Mouse (Mus musculus) testis, postnatal 14 days (tissue): ENCODE results near the gene Cln3.
A peak's percentile ranks its signal among the peaks of the same experiment; 100 is the strongest.

Experiments
- DNase-seq: peaks from one replicate; pipeline ENCODE4 v3.0.0; 2021; ENCODE audit warnings: low spot score

Cln3 gene

DNA sequence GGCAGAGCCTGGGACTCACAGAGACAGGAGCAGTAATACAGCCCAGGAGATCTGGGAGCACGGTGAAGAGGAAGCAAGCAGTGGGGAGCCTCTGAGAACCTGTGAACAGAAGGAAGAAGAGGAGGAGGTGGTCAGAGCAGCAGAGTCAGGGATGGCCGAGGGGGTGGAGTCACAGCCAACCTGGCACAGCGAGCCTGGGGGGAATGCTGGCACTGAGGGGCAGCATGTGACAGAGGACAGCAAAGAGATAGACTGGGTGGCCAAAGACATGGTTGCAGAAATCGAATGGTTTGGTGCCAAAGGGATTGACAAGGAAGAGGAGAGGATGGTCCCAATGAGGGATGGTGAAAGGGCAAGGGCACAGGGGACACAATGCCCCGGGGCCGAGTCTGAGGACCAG, at the start of gene Cln3:
TSS of gene Cln3 (minus strand) at position 101 of the 400 bp plus-strand sequence.
- DNase-seq, result no peak

DNA sequence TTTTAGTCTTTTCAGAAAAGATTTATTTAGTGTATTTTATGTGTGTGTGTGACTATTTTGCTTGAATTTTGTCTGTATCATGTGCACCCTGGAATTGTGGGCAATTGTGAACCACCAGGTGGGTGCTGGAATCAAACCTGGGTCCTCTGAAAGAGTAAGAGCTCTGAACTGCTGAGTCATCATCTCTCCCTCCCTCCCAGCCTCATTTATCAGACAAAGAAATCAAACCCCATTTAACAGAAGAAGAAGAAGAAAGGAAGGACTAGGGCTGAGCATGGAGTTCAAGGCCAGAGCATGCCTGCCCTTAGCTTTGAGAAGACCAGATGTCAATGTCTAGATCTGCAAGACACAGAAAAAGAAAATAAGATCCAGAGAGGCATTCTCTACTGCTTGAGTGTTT, 49.8 kb upstream of the Cln3 start:
- no peak for DNase-seq

DNA sequence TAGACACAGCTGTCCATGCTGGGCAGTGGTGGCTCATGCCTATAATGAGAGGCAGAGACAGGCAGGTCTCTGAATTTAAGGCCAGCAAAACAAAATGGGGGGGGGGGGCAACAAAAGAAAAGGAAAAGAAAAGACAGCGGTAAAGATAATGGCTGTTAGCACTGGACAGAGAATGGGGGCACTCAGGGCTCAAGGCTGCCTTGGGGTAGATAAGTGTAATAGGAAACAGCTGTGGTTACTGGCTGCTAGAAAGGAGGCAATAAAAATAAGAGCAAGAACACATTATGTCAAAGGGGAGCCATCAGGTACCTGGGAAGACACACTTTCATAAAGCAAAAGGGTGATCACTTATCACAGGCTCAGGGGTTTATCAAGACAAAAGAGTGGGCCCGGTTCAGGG, 46.9 kb upstream of the Cln3 start:
- DNase-seq, result no peak

DNA sequence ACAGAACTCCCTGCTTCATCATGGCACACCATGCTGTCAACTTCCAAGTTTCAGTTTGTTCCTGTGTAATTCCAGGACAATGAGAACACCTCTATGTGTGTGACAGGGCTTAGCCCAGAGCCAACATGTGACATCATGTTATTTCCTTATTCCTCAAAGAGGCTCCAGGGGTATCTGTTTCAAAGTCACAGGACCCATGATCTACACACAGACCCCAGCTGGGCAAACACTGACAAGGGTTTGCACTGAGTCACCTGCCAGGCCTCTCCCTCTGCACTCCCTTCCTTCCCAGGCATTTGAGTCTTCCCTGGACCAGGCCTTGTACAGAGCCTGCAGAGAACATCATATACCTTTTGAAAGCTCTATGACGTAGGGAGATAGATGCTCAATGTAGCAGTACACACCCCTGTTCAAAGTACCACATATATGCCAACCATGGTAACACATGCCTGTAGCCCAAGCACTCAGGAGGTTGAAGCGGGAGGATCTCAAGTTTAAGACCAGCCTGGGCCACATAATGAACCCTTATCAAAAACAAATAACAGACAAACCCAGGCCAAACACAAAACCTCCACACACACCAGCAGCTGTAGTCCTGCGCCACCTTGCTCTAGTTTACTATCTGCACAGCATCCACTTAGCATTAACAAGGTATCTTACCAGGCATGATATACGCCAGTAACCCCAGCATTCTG, 45.4 kb upstream of the Cln3 start, which contains the start of gene Nupr1:
TSS of gene Nupr1 (minus strand) at position 38 of the 695 bp plus-strand sequence.
- DNase-seq, result no peak

DNA sequence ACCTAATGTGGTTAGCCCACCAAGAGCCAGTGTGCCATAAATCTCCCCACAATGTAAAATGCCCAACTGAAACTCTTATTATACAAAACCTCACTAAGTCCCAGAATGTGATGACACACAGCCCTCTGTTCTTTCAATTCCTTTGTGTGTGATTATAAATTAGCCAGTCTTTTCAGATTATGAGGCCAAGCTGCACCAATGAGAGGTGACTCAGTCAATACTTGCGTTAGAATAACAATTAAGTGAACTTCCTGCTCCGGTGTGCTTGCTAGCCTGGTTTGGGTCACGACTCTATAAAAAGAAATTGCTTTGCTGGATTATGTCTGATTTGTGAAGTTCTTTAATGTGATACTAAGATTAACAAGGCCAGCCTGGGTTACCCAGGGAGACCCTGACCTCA, 44.3 kb upstream of the Cln3 start:
- no peak for DNase-seq

DNA sequence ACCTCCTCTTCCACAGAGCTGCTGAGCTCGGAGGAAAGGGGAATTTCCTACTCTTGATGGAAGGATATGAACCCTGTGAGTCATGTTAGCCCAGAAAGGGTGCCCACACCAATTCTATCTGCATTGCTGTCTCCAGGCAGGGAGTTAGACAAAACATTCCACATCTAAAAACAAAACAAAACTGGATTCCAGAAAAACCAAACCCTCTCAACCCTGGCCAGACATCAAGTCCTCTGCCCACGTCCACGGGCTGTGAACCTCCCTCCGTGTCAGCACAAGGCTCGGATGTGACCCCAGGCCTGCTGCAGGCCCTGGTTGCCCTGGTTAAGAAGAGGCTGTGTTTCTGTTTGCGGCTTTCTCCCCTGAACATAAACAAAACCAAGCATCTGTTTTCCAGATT, 42.5 kb upstream of the Cln3 start:
- no peak for DNase-seq

DNA sequence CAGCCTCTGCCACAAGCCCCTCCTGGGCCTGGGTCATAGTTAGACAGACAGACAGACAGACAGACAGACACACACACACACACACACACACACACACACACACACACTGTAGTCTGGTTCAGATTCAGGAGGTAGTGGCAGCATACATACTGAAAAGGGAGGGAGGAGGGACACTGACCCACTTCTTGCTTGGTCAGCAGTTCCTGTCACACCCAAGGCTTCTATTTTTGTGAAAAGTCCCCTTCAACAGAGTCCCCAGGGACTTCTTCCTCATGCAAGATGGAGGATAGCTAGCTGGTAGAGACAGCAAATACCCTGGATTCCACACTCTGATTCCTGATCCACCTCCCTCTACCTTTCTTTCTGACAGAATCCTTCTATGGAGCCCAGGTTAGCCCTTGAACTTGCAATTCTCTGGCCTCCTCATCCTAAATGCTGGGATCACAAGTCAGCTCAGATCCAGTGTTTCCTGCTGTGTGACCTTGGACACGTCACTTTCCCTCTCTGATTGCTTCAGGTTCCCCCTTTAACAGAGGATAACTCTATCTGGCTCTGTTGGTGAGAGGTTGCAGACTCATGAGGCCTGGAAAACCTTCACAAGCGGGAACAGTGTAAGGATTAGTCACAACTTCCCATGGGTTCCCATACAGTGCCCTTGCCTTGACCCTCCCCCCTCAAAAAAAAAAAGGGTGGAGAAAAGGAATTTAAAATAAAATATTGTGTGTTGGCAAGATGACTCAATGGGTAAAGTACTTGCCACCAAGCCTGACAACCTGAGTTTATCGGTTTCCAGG, 40.4 kb upstream of the Cln3 start:
- no peak for DNase-seq

DNA sequence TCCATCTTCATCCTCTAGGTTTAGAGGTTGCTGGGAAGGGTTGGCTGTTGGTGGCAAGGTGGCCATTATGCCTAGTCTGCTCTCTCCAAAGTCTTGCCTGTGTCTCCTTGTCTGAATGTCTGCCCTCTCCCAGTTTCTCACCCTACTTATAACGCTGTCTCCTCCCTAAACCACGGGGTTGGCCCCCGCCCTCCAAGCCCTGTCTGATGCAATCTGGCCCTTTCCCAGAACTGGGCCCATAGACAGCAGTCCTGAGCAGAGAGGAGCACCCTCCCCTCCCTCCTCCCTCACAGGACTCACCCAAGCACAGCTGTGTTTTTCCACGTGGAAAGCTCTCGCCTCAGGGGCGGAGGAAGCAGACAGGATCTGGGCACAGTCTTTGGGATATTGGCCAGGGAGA, 39.8 kb upstream of the Cln3 start:
- peak; percentile 72 for DNase-seq

DNA sequence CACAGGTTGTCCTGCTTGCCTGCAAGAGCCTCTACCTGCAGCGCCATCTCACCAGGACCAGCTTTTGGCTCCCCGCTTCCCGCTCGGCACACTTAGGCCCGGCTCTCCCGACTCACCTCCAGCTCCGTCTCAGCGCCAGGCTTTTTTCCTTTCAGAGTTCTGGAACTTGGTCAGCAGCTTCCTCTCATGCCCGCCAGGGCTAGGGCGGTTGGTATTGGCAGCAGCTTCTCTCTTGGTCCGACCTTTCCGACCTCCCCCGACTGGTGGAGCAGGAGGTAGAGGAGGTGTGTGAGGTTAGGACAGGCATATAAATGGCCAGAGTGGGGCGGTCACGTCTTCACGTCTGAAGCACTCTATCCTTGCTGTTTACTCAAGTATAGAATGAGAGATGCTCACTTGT, 39.2 kb upstream of the Cln3 start:
- DNase-seq, result no peak

DNA sequence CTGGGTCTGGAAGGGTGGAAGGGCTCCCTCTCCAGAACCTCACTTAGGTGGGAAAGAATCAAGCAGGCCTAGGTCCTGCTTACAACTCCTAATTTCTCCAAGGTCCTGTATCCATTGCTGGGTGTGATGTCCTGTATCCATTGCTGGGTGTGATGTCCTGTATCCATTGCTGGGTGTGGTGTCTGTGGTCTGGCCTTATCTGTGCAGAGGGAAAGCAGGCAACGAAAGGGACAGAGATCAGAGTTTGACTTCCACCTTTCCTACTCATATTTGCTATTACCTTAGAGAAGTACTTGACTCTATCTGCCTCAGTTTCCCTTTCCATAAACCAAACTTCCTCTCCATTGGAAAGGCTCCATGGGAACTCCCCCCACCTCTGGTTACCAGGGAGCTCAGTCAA, 37.8 kb upstream of the Cln3 start:
- no peak for DNase-seq

DNA sequence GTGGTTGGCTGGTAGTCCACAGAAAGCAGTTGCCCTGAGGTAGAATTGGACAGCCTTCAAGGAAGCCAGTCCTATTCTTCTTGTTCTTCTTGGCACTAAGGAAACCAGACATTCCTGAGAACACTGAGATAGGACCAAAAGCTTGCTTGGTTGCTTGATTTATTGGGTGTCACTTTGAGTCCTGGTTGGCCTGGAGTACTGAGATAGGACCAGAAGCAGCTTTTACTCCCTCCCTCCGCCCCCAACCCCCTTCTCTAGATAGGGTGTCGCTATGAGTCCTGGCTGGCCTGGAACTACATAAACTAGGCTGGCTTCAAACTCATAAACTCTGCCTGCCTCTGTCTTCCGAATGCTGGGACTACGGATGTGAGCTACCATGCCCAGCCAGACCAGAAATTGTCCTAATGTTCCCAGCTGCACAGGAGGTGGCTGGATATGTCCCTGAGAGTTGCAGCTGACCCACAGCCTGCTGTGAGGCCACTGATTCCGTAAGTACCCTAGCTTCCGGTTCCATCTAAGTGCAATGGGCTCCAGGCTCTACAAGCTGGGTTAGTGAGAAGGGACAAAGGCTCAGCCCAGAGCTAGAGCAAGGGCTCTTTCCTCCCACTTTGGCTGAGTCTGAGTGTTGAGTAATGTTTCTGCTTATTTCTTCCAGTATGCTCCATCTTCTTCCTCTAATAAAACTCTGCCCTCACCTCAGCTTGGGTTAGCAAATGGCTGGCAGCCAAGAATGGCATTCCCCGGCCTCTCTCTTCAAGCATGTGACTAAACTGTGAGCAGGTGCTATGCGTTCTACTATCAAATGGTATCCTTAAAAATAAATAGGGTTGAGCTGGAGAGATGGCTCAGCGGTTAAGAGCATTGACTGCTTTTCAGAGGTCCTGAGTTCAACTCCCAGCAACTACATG, 36.1 kb upstream of the Cln3 start:
- no peak for DNase-seq

DNA sequence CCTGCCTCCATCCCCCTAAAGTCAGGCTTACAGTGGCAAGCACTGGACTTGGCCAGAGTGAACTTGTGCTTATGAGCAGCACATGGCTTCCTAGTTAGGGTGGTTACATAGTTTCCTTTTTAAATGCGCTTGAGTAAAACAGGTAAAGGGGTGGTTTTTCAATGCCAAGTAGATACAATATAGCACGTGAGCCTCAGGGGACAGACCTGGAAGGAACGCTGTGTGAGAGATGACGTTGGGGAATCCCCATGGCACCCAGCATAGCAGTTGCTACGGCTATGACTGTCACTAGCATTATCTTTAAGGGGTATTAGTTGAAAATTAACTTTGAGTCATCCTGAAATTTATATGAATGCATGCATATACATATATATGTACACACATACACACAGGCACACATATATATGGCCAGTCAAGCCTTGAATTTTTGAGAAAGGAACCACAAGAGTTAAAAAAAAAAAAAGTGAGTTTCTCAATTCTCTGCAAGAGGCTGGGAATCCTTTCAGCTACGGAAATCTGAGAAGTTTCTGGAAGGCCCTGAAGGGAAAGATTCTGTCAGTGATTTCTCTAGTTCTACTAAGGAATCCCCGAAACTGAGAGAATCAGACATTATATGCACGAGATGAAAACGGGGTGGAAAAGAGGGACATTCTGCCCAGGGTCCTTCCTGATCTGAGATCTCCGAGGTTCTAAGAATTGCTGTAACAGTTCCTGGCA, 34.1 kb upstream of the Cln3 start:
- DNase-seq, result no peak

DNA sequence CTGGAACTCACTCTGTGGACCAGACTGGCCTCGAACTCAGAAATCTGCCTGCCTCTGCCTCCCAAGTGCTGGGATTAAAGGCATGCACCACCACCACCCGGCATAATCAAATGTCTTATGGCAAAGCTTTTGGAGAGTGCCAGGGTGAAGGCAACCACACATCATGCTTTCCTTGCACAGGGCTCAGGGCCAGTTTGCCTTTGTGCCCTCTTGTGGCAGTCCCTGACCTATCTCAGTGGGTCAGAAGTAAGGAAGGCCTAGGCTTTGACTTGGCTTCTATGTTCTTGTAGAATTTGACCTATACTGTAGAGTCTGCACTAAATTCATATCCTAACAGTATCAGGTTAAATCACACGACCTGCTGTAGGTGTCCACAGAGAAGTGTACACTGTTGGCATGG, 31.1 kb upstream of the Cln3 start:
- no peak for DNase-seq

DNA sequence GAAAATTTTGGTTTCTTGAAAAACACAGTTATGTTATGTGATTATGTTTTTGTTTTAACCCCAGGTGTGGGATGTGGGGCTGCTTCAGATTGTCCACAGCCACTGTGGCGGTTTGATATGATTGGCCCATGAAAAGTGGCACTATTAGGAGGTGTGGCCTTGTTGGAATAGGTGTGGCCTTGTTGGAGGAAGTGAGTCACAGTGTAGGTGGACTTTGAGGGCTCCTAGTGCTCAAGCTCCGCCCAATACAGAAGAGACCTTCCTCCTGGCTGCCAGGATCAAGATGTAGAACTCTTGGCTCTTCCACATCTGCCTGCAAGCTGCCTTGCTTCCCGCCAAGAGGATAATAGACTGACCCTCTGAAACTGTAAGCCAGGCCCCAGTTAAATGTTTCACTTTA, 27.1 kb upstream of the Cln3 start:
- DNase-seq, result no peak

DNA sequence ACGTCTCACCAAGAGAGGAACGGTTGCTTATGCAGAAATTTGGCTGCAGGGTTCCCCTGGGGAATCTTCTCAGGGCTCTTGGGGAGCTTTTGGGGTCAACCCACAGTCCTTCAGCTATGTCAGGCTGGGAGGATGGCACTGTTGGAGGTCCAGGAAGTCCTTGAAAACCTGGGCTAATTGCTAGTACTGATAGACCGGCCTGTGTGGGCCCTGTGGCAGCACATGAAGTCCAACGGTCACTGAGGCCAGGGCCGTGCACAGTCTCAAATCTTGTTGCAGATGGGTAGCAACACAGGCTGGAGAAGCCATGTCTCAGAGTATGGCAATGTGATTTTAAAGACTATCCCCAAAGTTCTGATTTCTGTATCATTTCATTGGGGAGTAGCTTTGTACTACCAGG, 22.2 kb upstream of the Cln3 start:
- DNase-seq, result no peak

DNA sequence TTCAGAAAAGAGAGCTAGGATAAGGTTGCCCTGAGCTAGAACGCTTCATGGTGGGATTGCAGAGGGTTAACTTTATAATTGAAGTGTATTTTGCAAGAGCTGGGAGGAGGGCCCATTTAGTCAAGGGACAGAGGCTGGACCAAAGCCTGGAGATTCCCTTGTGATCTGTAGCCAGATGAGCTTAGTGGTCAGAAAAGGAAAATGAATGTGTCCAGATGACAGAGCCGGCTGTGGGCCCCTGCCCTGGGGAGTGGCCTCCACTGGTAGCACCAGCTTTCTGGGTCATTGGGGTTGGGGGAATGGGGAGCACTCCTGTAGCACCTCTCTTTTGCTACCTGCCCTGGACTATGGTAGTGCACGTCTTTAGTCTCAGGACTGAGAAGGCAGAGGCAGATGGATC, 21.4 kb upstream of the Cln3 start:
- DNase-seq, result no peak

DNA sequence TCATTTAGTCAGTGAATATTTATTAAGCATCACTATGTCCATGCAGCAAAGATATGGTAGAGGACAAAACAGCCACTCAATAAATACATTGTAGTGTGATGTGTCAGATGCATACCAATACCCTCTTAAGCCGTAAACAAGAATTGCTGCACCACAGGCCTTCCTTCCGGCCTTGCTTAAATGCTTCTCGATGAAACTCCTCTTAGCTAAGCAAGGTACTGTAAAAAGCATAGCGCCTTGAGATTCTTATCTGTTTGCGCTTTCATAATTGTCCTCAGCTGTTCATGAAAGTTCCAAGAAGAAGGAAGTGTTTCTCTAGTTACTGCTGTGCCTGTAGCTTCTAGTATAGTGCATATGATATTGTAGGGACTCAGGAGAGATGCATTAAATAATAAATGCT, 21.0 kb upstream of the Cln3 start:
- no peak for DNase-seq

DNA sequence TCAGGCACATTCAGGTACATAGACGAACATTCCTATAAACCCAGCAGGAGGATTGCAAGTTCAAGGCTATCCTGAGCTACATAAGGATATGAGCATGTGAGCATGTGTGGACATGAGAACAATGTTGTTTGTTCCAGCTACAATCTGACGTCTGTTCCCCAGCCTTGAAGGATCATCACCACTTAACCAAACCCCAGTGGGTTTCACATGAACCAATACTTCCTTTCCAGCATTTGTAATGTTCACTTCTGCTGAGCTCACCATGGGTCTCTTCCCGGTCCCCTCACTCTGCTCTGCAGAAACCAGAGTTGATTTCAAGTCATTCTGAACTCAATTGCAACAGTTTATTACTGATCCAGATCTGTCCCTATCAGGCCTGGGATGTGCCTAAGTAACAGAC, 17.0 kb upstream of the Cln3 start:
- DNase-seq, result no peak

DNA sequence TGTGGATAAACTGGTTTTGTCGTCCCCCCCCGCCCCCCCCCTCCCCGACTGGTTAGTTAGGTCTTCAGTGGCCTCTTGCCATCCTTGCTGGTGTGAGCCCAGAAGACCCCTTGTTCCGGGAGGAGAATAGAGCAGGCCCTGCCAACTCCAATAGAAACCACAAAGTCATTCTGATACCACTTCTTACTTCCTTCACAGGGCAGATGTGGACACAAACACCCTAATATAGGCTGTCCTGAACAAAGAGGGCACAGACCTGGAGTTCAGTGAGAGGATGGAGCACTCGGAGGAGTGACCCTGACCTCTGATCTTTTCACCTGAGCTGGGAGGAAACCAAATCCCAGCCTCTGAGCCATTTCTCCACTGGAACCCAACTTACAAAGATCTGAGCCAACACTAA, 16.3 kb upstream of the Cln3 start:
- no peak for DNase-seq

DNA sequence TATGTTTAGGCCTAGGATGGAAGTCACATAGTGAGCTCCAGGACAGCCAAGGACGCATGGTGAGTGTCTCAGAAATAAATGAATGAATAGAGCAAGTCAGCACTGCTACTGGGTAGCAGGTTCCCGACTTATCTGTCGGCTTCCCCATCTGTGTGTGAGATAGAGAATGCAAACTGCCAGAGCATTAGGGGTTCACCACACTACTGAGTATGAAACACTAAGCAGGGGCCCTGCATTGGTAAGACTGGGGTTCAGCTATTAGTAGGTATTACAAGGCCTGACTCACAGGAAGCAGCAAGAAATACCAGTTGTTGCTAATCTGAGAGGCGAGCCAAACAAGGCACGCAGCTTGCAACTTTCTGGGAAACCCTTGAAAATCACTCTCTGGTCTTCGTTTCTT, 13.3 kb upstream of the Cln3 start:
- no peak for DNase-seq

DNA sequence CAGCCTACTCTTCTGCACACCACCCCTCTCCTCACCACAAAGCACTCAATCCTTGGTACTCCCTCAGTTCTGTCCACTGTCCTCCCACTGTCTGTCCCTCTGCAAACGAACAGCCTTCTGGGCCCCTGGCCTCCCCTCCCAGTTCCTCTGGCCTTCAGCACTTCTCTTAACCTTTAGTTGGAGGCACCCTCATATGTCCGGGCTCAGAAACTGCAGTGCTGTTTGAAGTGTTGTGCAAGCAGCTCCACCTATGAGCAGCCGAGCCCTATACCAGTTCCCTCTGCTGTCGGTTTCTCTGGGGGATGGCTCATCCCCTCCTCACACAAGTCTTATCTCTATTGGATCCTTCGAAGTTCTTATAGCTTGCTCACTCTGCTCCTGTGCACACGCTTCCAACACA, 10.8 kb upstream of the Cln3 start:
- no peak for DNase-seq

DNA sequence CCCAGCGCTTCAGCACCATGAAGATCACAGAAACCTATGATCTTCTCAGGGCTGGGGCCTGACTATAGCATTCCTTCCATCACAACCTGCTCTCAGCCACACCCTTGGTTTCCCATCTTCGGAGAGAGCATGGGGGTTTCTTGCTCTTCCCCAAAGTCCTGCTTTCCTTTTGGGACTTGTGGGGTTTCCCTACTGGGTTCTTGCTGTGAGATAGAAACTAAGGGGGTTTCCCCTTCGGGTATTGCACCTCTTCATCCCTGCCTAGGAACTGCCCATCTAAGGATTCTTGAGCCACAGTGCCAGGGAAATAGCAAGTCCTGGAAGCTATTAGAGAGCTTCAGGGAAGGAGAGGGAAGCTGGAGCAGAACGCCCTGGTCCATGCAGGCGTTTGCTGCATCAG, 10.3 kb upstream of the Cln3 start:
- DNase-seq, result no peak
